Mouse (Mus musculus): ENCODE measurements around the gene Gatad2a. TPM values are rescaled to one million over a fixed set of nuclear protein-coding genes. Genes with fewer than 3 reads are reported as not detected.

The Gatad2a gene
- polyA plus RNA-seq (2014; fragmentation: Illumina TruSeq; extraction: RNeasy Lipid Tissue Mini Kit (QIAGEN cat#74804); ENCODE audit: low read depth, low replicate concordance), result 3.9 TPM

GRCm38 (mm10) chr8:69995776-69996588 is at the start of gene Gatad2a:
Gene Gatad2a, minus strand, starts transcription at chr8:69996384.

DNA sequence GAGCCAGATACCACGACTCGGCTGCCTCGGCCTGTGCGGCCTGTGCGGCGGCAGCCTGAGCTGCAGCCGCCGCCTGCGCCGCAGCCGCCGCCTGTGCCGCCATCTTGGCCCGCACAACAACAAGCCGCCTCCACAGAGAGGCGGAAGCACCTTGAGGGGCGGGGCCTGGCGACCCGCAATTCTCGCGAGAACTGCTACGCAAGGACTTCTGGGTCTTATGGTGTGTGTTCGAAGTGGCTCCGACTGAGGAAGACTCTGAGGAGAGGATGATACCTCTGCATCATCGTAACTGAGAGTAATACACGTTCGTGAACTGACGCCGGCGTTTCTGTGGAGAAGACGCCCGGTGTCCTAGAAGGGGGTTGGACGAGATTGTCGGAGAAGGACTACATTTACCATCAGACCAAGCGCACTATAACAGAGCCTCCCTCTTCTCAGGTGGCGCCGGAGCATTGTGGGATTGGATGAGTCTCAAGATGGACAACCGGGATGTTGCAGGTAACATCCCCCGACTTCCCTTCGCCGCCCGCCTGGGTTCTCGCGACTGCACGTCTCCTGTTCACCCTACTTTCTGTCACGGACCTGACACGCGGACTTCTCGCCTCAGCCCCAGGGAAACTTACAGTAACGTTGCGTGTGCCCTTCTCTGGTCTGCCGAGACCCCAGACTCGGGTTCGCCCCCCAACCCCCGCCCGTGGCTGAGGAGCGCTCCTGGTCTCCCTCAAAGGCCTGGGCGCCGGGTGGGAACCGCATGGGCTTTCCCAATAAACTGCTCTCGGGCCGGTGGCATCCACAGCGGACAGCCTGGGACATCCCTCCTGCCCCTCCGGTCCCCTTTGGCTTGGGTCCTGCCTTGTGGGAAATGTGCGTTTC is 46.6 kb upstream of the Gatad2a start, which contains the start of the genes Mau2 and Sugp1:
Mau2 (minus strand) TSS at position 152 of the 873 bp plus-strand sequence.
Sugp1 (plus strand) TSS at position 231 of the 873 bp plus-strand sequence.

DNA sequence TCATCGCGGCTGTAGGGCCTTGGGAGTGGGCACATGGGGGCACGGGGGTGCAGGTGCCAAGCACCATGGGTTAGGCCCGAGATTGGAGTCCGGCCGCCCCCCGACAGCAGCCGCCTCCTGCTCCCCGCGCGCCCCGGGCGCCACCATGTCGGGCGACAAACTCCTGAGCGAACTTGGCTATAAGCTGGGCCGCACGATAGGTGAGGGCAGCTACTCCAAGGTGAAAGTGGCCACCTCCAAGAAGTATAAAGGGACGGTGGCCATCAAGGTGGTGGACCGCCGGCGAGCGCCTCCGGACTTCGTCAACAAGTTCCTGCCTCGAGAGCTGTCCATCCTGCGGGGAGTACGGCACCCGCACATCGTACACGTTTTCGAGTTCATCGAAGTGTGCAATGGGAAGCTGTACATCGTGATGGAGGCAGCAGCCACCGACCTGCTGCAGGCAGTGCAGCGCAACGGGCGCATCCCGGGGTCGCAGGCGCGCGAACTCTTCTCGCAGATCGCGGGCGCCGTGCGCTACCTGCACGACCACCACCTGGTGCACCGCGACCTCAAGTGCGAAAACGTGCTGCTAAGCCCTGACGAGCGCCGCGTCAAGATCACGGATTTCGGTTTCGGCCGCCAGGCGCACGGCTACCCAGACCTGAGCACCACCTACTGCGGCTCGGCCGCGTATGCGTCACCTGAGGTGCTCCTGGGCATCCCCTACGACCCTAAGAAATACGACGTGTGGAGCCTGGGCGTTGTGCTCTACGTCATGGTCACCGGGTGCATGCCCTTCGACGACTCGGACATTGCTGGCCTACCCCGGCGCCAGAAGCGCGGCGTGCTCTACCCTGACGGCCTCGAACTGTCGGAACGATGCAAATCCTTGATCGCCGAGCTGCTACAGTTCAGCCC is 93.8 kb downstream of the Gatad2a start, which contains the start of the genes Tssk6, Ndufa13 and Yjefn3:
Tssk6 (plus strand) TSS at position 22 of the 900 bp plus-strand sequence.
Ndufa13 (minus strand) TSS at position 396 of the 900 bp plus-strand sequence.
Yjefn3 (minus strand) TSS at position 550 of the 900 bp plus-strand sequence.

DNA sequence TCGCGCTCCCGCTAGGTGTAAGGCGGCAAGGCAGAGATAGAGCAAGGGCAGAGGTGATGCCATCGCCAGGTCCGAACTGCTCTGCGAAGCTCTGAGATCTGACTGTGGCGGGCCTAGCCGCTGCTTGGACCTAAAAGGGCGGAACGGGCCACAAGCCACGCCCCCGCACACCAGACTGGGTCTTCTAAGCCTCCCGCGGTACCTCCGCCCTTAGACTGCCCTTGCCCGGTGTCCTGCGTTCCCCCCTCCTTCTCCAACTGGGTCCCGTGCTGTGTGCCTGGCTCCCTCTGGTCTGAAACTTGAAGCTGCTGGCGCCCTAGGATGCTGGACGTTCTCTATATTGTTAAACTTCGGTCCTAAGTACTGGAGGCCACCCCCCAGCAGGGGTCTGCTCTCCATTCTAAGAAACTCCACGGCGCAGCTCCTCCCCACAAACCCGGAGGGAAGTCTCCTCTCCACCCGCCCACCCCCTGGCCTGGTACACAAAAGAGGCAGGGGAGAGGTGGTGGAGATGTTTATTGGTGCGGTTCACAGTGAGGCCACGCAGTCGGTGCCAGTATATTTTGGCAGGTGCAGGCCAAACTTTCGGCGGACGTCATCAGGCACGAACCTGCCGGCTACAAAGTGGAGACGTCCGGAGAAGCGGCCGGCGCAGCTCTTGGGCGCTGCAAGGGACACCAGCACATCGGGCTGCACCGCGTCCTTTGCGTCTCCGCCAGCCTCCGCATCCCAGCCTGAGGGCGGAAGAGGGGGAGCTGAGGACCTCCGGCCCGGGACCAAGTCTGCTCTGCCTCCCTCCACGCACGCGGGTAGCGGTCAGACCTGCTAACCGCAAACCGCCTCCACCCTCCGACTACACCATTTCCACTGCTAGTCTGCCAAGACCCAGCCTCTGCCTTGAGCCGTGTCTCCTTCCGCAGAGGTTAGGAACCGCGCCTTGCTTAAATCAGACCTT is 108.6 kb downstream of the Gatad2a start, which contains the start of gene Cilp2:
Cilp2 (minus strand) TSS at position 399 of the 955 bp plus-strand sequence.

Other genes with a start within 250 kb of the Gatad2a start
- gene Zfp963, start 246.4 kb downstream of the Gatad2a start, polyA plus RNA-seq (2014; fragmentation: Illumina TruSeq; extraction: RNeasy Lipid Tissue Mini Kit (QIAGEN cat#74804); ENCODE audit: low read depth, low replicate concordance), result 8.7 TPM
- not detected for gene Gm20422, start 221.5 kb downstream of the Gatad2a start, polyA plus RNA-seq (2014; fragmentation: Illumina TruSeq; extraction: RNeasy Lipid Tissue Mini Kit (QIAGEN cat#74804); ENCODE audit: low read depth, low replicate concordance)
- gene Atp13a1, start 205.2 kb downstream of the Gatad2a start, polyA plus RNA-seq (2014; fragmentation: Illumina TruSeq; extraction: RNeasy Lipid Tissue Mini Kit (QIAGEN cat#74804); ENCODE audit: low read depth, low replicate concordance), result 1.7 TPM
- 13.6 TPM for gene Zfp866, start 205.2 kb downstream of the Gatad2a start, polyA plus RNA-seq (2014; fragmentation: Illumina TruSeq; extraction: RNeasy Lipid Tissue Mini Kit (QIAGEN cat#74804); ENCODE audit: low read depth, low replicate concordance)
- gene Gmip, start 187.7 kb downstream of the Gatad2a start, polyA plus RNA-seq (2014; fragmentation: Illumina TruSeq; extraction: RNeasy Lipid Tissue Mini Kit (QIAGEN cat#74804); ENCODE audit: low read depth, low replicate concordance), result 1.6 TPM
- 0.21 TPM for gene Lpar2, start 174.0 kb downstream of the Gatad2a start, polyA plus RNA-seq (2014; fragmentation: Illumina TruSeq; extraction: RNeasy Lipid Tissue Mini Kit (QIAGEN cat#74804); ENCODE audit: low read depth, low replicate concordance)
- not detected for gene Pbx4, start 163.9 kb downstream of the Gatad2a start, polyA plus RNA-seq (2014; fragmentation: Illumina TruSeq; extraction: RNeasy Lipid Tissue Mini Kit (QIAGEN cat#74804); ENCODE audit: low read depth, low replicate concordance)
- not detected for gene Cilp2, start 108.7 kb downstream of the Gatad2a start, polyA plus RNA-seq (2014; fragmentation: Illumina TruSeq; extraction: RNeasy Lipid Tissue Mini Kit (QIAGEN cat#74804); ENCODE audit: low read depth, low replicate concordance)
- not detected for gene Tssk6, start 94.2 kb downstream of the Gatad2a start, polyA plus RNA-seq (2014; fragmentation: Illumina TruSeq; extraction: RNeasy Lipid Tissue Mini Kit (QIAGEN cat#74804); ENCODE audit: low read depth, low replicate concordance)
- gene Ndufa13, start 93.8 kb downstream of the Gatad2a start, polyA plus RNA-seq (2014; fragmentation: Illumina TruSeq; extraction: RNeasy Lipid Tissue Mini Kit (QIAGEN cat#74804); ENCODE audit: low read depth, low replicate concordance), result 2.1 TPM
- gene Yjefn3, start 93.7 kb downstream of the Gatad2a start, polyA plus RNA-seq (2014; fragmentation: Illumina TruSeq; extraction: RNeasy Lipid Tissue Mini Kit (QIAGEN cat#74804); ENCODE audit: low read depth, low replicate concordance), result not detected
- gene Mau2, start 46.4 kb upstream of the Gatad2a start, polyA plus RNA-seq (2014; fragmentation: Illumina TruSeq; extraction: RNeasy Lipid Tissue Mini Kit (QIAGEN cat#74804); ENCODE audit: low read depth, low replicate concordance), result 4.5 TPM
- 3.7 TPM for gene Sugp1, start 46.4 kb upstream of the Gatad2a start, polyA plus RNA-seq (2014; fragmentation: Illumina TruSeq; extraction: RNeasy Lipid Tissue Mini Kit (QIAGEN cat#74804); ENCODE audit: low read depth, low replicate concordance)
- gene Tm6sf2, start 76.5 kb upstream of the Gatad2a start, polyA plus RNA-seq (2014; fragmentation: Illumina TruSeq; extraction: RNeasy Lipid Tissue Mini Kit (QIAGEN cat#74804); ENCODE audit: low read depth, low replicate concordance), result 11.7 TPM
- gene Hapln4, start 87.1 kb upstream of the Gatad2a start, polyA plus RNA-seq (2014; fragmentation: Illumina TruSeq; extraction: RNeasy Lipid Tissue Mini Kit (QIAGEN cat#74804); ENCODE audit: low read depth, low replicate concordance), result 1.4 TPM
- not detected for gene Ncan, start 124.5 kb upstream of the Gatad2a start, polyA plus RNA-seq (2014; fragmentation: Illumina TruSeq; extraction: RNeasy Lipid Tissue Mini Kit (QIAGEN cat#74804); ENCODE audit: low read depth, low replicate concordance)
- 2.1 TPM for gene Nr2c2ap, start 134.9 kb upstream of the Gatad2a start, polyA plus RNA-seq (2014; fragmentation: Illumina TruSeq; extraction: RNeasy Lipid Tissue Mini Kit (QIAGEN cat#74804); ENCODE audit: low read depth, low replicate concordance)
- 1.4 TPM for gene Rfxank, start 142.8 kb upstream of the Gatad2a start, polyA plus RNA-seq (2014; fragmentation: Illumina TruSeq; extraction: RNeasy Lipid Tissue Mini Kit (QIAGEN cat#74804); ENCODE audit: low read depth, low replicate concordance)
- 5.6 TPM for gene Borcs8, start 143.1 kb upstream of the Gatad2a start, polyA plus RNA-seq (2014; fragmentation: Illumina TruSeq; extraction: RNeasy Lipid Tissue Mini Kit (QIAGEN cat#74804); ENCODE audit: low read depth, low replicate concordance)
- gene Mef2b, start 143.3 kb upstream of the Gatad2a start, polyA plus RNA-seq (2014; fragmentation: Illumina TruSeq; extraction: RNeasy Lipid Tissue Mini Kit (QIAGEN cat#74804); ENCODE audit: low read depth, low replicate concordance), result not detected
- 3.0 TPM for gene Tmem161a, start 176.0 kb upstream of the Gatad2a start, polyA plus RNA-seq (2014; fragmentation: Illumina TruSeq; extraction: RNeasy Lipid Tissue Mini Kit (QIAGEN cat#74804); ENCODE audit: low read depth, low replicate concordance)
- gene Slc25a42, start 215.9 kb upstream of the Gatad2a start, polyA plus RNA-seq (2014; fragmentation: Illumina TruSeq; extraction: RNeasy Lipid Tissue Mini Kit (QIAGEN cat#74804); ENCODE audit: low read depth, low replicate concordance), result 12.2 TPM
- gene Sugp2, start 237.8 kb upstream of the Gatad2a start, polyA plus RNA-seq (2014; fragmentation: Illumina TruSeq; extraction: RNeasy Lipid Tissue Mini Kit (QIAGEN cat#74804); ENCODE audit: low read depth, low replicate concordance), result 2.6 TPM
- 0.87 TPM for gene Armc6, start 238.1 kb upstream of the Gatad2a start, polyA plus RNA-seq (2014; fragmentation: Illumina TruSeq; extraction: RNeasy Lipid Tissue Mini Kit (QIAGEN cat#74804); ENCODE audit: low read depth, low replicate concordance)